Mouse (Mus musculus) heart, postnatal 0 days (tissue): ENCODE measurements around the gene Olfr481. TPM values are rescaled to one million over a fixed set of nuclear protein-coding genes. Genes with fewer than 3 reads are reported as not detected.

Experiments used
- ATAC-seq: fragments of 200-750 bp; cut with Nextera tagmentation; 2 replicates; pipeline ENCODE4 v1.8.0; 2017; ENCODE audit warnings: low read depth, moderate number of reproducible peaks, moderate library complexity; ENCODE audit not compliant: insufficient read depth
- DNase-seq: peaks from one replicate; pipeline ENCODE4 v3.0.0-alpha.2; 2016; ENCODE audit warnings: low spot score
- H3K27ac ChIP-seq: fragments of 300-500 bp; sonication (generic); 2 replicates; pipeline ENCODE4 v1.5.1; 2014; ENCODE audit warnings: low read depth, mild to moderate bottlenecking
- H3K27me3 ChIP-seq: fragments of 300-500 bp; sonication (generic); 2 replicates; pipeline ENCODE4 v1.6.1; 2014; ENCODE audit warnings: low read length, mixed read lengths; ENCODE audit not compliant: control insufficient read depth, insufficient read depth
- H3K36me3 ChIP-seq: fragments of 300-500 bp; sonication (generic); replicated peaks from 2 replicates; pipeline ENCODE4 v1.6.1; 2014; ENCODE audit warnings: low read length, mixed read lengths; ENCODE audit not compliant: control insufficient read depth, insufficient read depth
- H3K4me1 ChIP-seq: fragments of 300-500 bp; sonication (generic); 2 replicates; pipeline ENCODE4 v1.6.1; 2014; ENCODE audit warnings: antibody characterized with exemption; ENCODE audit not compliant: control insufficient read depth, insufficient read depth
- H3K4me2 ChIP-seq: fragments of 300-500 bp; sonication (generic); 2 replicates; pipeline ENCODE4 v1.6.1; 2014; ENCODE audit warnings: low read depth, mild to moderate bottlenecking, low read length, moderate library complexity
- H3K4me3 ChIP-seq: fragments of 300-500 bp; sonication (generic); 2 replicates; pipeline ENCODE4 v1.5.1; 2014; ENCODE audit warnings: low read depth, low read length
- H3K9ac ChIP-seq: fragments of 300-500 bp; sonication (generic); replicated peaks from 2 replicates; pipeline ENCODE4 v1.6.1; 2014; ENCODE audit warnings: low read depth, low read length, mixed read lengths
- H3K9me3 ChIP-seq: fragments of 300-500 bp; sonication (generic); replicated peaks from 2 replicates; pipeline ENCODE4 v1.6.1; 2016; ENCODE audit warnings: low read length; ENCODE audit not compliant: control insufficient read depth
- CTCF ChIP-seq: IDR thresholded peaks from 2 replicates; pipeline ENCODE4 v1.5.1; 2016; ENCODE audit warnings: antibody characterized with exemption, control low read depth, low read depth
- EP300 ChIP-seq: IDR thresholded peaks from 2 replicates; pipeline ENCODE4 v1.6.1; 2016; ENCODE audit warnings: antibody characterized with exemption, low read depth
- WGBS: fragments of 180-500 bp; shearing (Covaris S2); extraction: QIAGEN DNeasy Blood & Tissue Kit; methylation state at CpG from one replicate; pipeline ENCODE4 v1.1.7; 2014; 5-methylcytosine and 5-hydroxymethylcytosine counted together
- polyA plus RNA-seq: library from polyadenylated mRNA; unstranded; fragments of >200 nt; fragmentation: Nextera tagmentation; extraction: Ambion mirVana; gene quantifications from 2 replicates; pipeline ENCODE4 v1.2.1, GENCODE M21; 2015
- total RNA-seq: library from RNA; depleted of rRNA; stranded (reverse); fragments of >200 nt; gene quantifications from 2 replicates; pipeline ENCODE4 v1.2.3, GENCODE M21; 2014; ENCODE audit warnings: low replicate concordance; rRNA removed

The Olfr481 gene
- total RNA-seq (not detected in 2 replicates), polyA plus RNA-seq (not detected in 2 replicates)

DNA sequence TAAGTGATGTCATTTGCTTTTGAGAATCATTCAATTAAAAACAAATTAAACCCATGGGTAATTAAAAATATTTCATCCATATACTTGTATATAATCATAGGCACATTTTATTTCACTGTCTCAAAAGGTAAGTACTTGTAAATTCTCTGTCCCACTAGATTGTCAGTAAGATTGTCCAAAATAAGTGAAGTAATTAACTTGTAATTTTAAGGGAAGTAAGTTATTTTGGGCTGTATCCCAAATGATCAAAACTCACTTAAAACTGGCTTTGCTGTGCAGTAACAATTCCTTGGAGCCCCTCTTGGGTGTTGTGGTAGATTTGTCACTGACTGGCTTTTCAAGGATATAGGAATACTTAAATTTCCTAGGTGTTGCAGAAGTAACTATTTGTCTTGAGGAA, at the start of gene Olfr481:
TSS of gene Olfr481 (plus strand) at position 301 of the 400 bp plus-strand sequence.
- Histone ChIP-seq H3K4me3 (no peak within 1 kb of the TSS), H3K36me3 (no peaks in the 10 kb centered on the region), H3K27me3 (no peaks in the 10 kb centered on the region), H3K4me1 (no peaks in the 10 kb centered on the region), H3K27ac (no peak within 1 kb of the TSS), H3K4me2 (no peak within 1 kb of the TSS), H3K9me3 (0 out of 2 replicates have a peak, but pooled peaks cover 4% of the 10 kb centered on the region), H3K9ac (no peak within 1 kb of the TSS)
- no peak for TF ChIP-seq CTCF
- TF ChIP-seq EP300, result no peak
- ATAC-seq (no peak), DNase-seq (no peak)

DNA sequence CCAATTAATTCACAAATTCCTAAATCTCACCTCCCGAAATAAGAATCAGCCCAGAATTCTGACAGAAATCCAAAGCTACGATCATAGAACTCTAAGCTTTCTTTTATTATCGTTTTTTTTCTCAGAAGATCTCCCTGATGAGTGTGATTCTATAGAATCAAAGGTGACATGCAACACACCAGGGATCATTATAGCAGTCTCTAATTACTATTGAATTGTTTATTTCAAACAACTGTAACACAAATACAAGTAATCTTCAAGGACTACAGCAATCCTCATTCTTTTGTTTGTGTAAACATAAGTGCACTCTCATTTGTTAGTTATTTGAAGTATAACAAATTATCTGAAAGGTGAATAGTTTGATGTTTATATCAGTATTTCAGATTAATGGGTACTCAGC, 45.8 kb upstream of the Olfr481 start, which contains the start of gene Olfr478:
TSS of gene Olfr478 (minus strand) at position 101 of the 400 bp plus-strand sequence.
- Histone ChIP-seq H3K4me3 (no peak within 1 kb of the TSS), H3K36me3 (no peaks in the 10 kb centered on the region), H3K4me1 (no peaks in the 10 kb centered on the region), H3K4me2 (no peak within 1 kb of the TSS), H3K27me3 (no peaks in the 10 kb centered on the region), H3K27ac (no peak within 1 kb of the TSS), H3K9me3 (0 out of 2 replicates have a peak, but pooled peaks cover 5% of the 10 kb centered on the region), H3K9ac (no peak within 1 kb of the TSS)
- ATAC-seq, result no peak
- DNase-seq, result no peak
- TF ChIP-seq EP300 (no peak), CTCF (no peak)
- 52% methylated on average over 3 of the region's 3 CpGs for WGBS

DNA sequence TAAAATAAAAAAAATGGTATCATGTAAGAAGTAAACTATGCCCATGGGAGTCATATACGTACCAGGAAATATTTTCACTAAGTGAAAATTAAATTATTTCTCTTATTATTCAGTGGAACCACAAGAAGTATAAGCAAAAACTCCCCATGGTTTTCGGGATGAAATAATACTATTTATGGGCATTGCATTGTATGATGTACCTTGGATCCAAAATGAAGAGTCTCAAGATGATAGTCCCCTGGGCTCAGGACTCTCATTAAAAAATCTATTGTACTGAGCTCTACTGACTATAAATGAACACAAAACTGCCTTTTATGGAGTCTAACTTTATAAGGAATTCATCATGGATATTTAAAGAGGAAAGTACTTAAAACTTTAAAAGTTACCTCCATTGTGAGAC, 29.3 kb upstream of the Olfr481 start, which contains the start of gene Olfr479:
TSS of gene Olfr479 (plus strand) at position 301 of the 400 bp plus-strand sequence.
- TF ChIP-seq EP300 (no peak), CTCF (no peak)
- WGBS, result 74% methylated on average over 2 of the region's 2 CpGs

GRCm38 (mm10) chr7:108067246-108067645, 12.4 kb upstream of the Olfr481 start, which contains the start of gene Olfr480:
Gene Olfr480, minus strand, starts transcription at chr7:108067346.
- no peak for TF ChIP-seq CTCF
- TF ChIP-seq EP300, result no peak
- WGBS, result 59% methylated on average over 1 of the region's 1 CpGs

More for the DNA sequence above, 29.3 kb upstream of the Olfr481 start, which contains the start of gene Olfr479:
- Histone ChIP-seq H3K27ac (no peak within 1 kb of the TSS), H3K9me3 (no peaks in the 10 kb centered on the region), H3K9ac (no peak within 1 kb of the TSS), H3K36me3 (no peaks in the 10 kb centered on the region), H3K4me2 (no peak within 1 kb of the TSS), H3K27me3 (no peaks in the 10 kb centered on the region), H3K4me1 (no peaks in the 10 kb centered on the region), H3K4me3 (no peak within 1 kb of the TSS)
- ATAC-seq (no peak), DNase-seq (no peak)

DNA sequence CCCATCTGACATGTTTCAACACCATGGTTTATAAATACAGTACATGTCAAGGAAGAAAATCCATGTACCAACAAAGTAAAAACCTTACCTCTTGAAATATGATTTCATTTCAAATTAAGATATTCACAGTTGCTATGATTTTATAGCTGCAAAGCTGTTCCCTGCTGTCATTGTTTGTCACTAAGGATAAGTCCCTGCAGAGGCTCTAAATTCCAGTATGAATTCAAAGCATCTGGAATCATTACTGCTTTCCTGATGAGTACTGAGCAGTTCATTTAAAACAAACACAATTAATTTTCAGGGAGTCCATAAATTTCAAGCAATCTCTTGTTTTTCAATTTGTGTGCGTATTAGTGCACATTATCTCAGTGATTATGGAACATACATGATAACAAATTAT, 17.8 kb downstream of the Olfr481 start, which contains the start of gene Olfr482:
TSS of gene Olfr482 (minus strand) at position 101 of the 400 bp plus-strand sequence.
- no peaks in the 10 kb centered on the region for H3K9me3 ChIP-seq
- no peaks in the 10 kb centered on the region for H3K4me1 ChIP-seq
- no peaks in the 10 kb centered on the region for H3K36me3 ChIP-seq
- no peak for ATAC-seq
- H3K9ac ChIP-seq, result no peak within 1 kb of the TSS
- DNase-seq, result no peak
- TF ChIP-seq EP300, result no peak
- no peak for TF ChIP-seq CTCF
- H3K27ac ChIP-seq, result no peak within 1 kb of the TSS
- H3K27me3 ChIP-seq, result no peaks in the 10 kb centered on the region
- no peak within 1 kb of the TSS for H3K4me3 ChIP-seq
- 66% methylated on average over 1 of the region's 1 CpGs for WGBS
- no peak within 1 kb of the TSS for H3K4me2 ChIP-seq

More at GRCm38 (mm10) chr7:108067246-108067645, 12.4 kb upstream of the Olfr481 start, which contains the start of gene Olfr480:
- H3K4me2 ChIP-seq, result no peak within 1 kb of the TSS
- ATAC-seq (no peak), DNase-seq (no peak)
- no peak within 1 kb of the TSS for H3K27ac ChIP-seq
- no peaks in the 10 kb centered on the region for H3K36me3 ChIP-seq
- H3K4me1 ChIP-seq, result no peaks in the 10 kb centered on the region
- no peaks in the 10 kb centered on the region for H3K27me3 ChIP-seq
- no peak within 1 kb of the TSS for H3K9ac ChIP-seq
- no peaks in the 10 kb centered on the region; the same call in 1 of the 2 replicates for H3K9me3 ChIP-seq
- no peak within 1 kb of the TSS for H3K4me3 ChIP-seq

GRCm38 (mm10) chr7:108100549-108100948, 20.9 kb downstream of the Olfr481 start, which contains the start of gene Olfr483:
Gene Olfr483, plus strand, starts transcription at chr7:108100849.
- no peak for DNase-seq
- Histone ChIP-seq H3K36me3 (no peaks in the 10 kb centered on the region), H3K4me1 (no peaks in the 10 kb centered on the region), H3K27ac (no peak within 1 kb of the TSS), H3K9ac (no peak within 1 kb of the TSS), H3K4me2 (no peak within 1 kb of the TSS), H3K9me3 (no peaks in the 10 kb centered on the region), H3K27me3 (no peaks in the 10 kb centered on the region), H3K4me3 (no peak within 1 kb of the TSS)
- 76% methylated on average over 1 of the region's 1 CpGs for WGBS
- ATAC-seq, result no peak
- TF ChIP-seq CTCF (no peak), EP300 (no peak)
